Mouse (Mus musculus): Measurements from ENCODE around the gene Arhgap15.

Arhgap15 gene

GRCm38 (mm10) chr2:44111276-44111675, 362.7 kb downstream of the Arhgap15 start:
- no peak for DNase-seq (ENCODE audit: low read depth, low spot score)

- DNase-seq (ENCODE audit: low read depth, low spot score) = no peak
Measured at GRCm38 (mm10) chr2:44112990-44113798, 364.6 kb downstream of the Arhgap15 start.

GRCm38 (mm10) chr2:44114296-44114695, 365.7 kb downstream of the Arhgap15 start:
- DNase-seq (ENCODE audit: low read depth, low spot score) = no peak

- DNase-seq (ENCODE audit: low read depth, low spot score) = no peak
Measured at GRCm38 (mm10) chr2:44121162-44121561, 372.5 kb downstream of the Arhgap15 start.

GRCm38 (mm10) chr2:44123246-44123645, 374.6 kb downstream of the Arhgap15 start:
- no peak for DNase-seq (ENCODE audit: low read depth, low spot score)

- DNase-seq (ENCODE audit: low read depth, low spot score) = no peak
Measured at GRCm38 (mm10) chr2:44124093-44124492, 375.5 kb downstream of the Arhgap15 start.

GRCm38 (mm10) chr2:44124683-44125082, 376.1 kb downstream of the Arhgap15 start:
- no peak for DNase-seq (ENCODE audit: low read depth, low spot score)

GRCm38 (mm10) chr2:44126044-44126695, 377.5 kb downstream of the Arhgap15 start:
- no peak for DNase-seq (ENCODE audit: low read depth, low spot score)

GRCm38 (mm10) chr2:44129533-44129932, 380.9 kb downstream of the Arhgap15 start:
- no peak for DNase-seq (ENCODE audit: low read depth, low spot score)

- DNase-seq (ENCODE audit: low read depth, low spot score) = no peak
Measured at GRCm38 (mm10) chr2:44131271-44131670, 382.6 kb downstream of the Arhgap15 start.

GRCm38 (mm10) chr2:44134796-44135195, 386.2 kb downstream of the Arhgap15 start:
- no peak for DNase-seq (ENCODE audit: low read depth, low spot score)

- no peak for DNase-seq (ENCODE audit: low read depth, low spot score)
Measured at GRCm38 (mm10) chr2:44140455-44140854, 391.8 kb downstream of the Arhgap15 start.

GRCm38 (mm10) chr2:44142152-44142551, 393.5 kb downstream of the Arhgap15 start:
- no peak for DNase-seq (ENCODE audit: low read depth, low spot score)

- no peak for DNase-seq (ENCODE audit: low read depth, low spot score)
Measured at GRCm38 (mm10) chr2:44142611-44143010, 394.0 kb downstream of the Arhgap15 start.

GRCm38 (mm10) chr2:44146124-44146981, 397.7 kb downstream of the Arhgap15 start:
- no peak for DNase-seq (ENCODE audit: low read depth, low spot score)

- DNase-seq (ENCODE audit: low read depth, low spot score) = no peak
Measured at GRCm38 (mm10) chr2:44147486-44147885, 398.9 kb downstream of the Arhgap15 start.

GRCm38 (mm10) chr2:44147971-44148370, 399.3 kb downstream of the Arhgap15 start:
- no peak for DNase-seq (ENCODE audit: low read depth, low spot score)

- DNase-seq (ENCODE audit: low read depth, low spot score) = no peak
Measured at GRCm38 (mm10) chr2:44148550-44149100, 400.0 kb downstream of the Arhgap15 start.

- DNase-seq (ENCODE audit: low read depth, low spot score) = no peak
Measured at GRCm38 (mm10) chr2:44152301-44152700, 403.7 kb downstream of the Arhgap15 start.

- no peak for DNase-seq (ENCODE audit: low read depth, low spot score)
Measured at GRCm38 (mm10) chr2:44160358-44160757, 411.7 kb downstream of the Arhgap15 start.

- DNase-seq (ENCODE audit: low read depth, low spot score) = peak; percentile 2
Measured at GRCm38 (mm10) chr2:44165789-44166188, 417.2 kb downstream of the Arhgap15 start.

- DNase-seq (ENCODE audit: low read depth, low spot score) = peak; percentile 7
Measured at GRCm38 (mm10) chr2:44166716-44167115, 418.1 kb downstream of the Arhgap15 start.
